Mouse (Mus musculus): ENCODE measurements at regions not wholly inside any gene's neighbourhood (a gene's known extent, or its start where the extent isn't known, plus 50 kb on each side); places are given as distances from the start of the nearest gene placed in this dataset.

- no peak for ATAC-seq (ENCODE audit: poor library complexity, severe bottlenecking)
These were observed 130.6 kb upstream of the Mid1 start for GRCm38 (mm10) chrX:169554359-169554758.

- ATAC-seq (ENCODE audit: poor library complexity, severe bottlenecking) = no peak
These were observed 132.1 kb upstream of the Mid1 start for GRCm38 (mm10) chrX:169552851-169553250.

- ATAC-seq (ENCODE audit: poor library complexity, severe bottlenecking) = no peak
These were observed 141.0 kb upstream of the Mid1 start for GRCm38 (mm10) chrX:169544037-169544436.

- ATAC-seq (ENCODE audit: poor library complexity, severe bottlenecking) = peak; percentile 86
These were observed 176.8 kb upstream of the Mid1 start for GRCm38 (mm10) chrX:169508229-169508628.

- ATAC-seq (ENCODE audit: poor library complexity, severe bottlenecking) = no peak
These were observed 173.4 kb upstream of the Hccs start for GRCm38 (mm10) chrX:169493577-169493976.

GRCm38 (mm10) chrX:169473518-169473917 is 153.3 kb upstream of the Hccs start:
- no peak for ATAC-seq (ENCODE audit: poor library complexity, severe bottlenecking)

GRCm38 (mm10) chrX:169470715-169471114 is 150.5 kb upstream of the Hccs start:
- ATAC-seq (ENCODE audit: poor library complexity, severe bottlenecking) = no peak

GRCm38 (mm10) chrX:169450159-169450558 is 130.0 kb upstream of the Hccs start:
- ATAC-seq (ENCODE audit: poor library complexity, severe bottlenecking) = no peak

GRCm38 (mm10) chrX:169439546-169439945 is 119.4 kb upstream of the Hccs start:
- no peak for ATAC-seq (ENCODE audit: poor library complexity, severe bottlenecking)

GRCm38 (mm10) chrX:169438626-169439025 is 118.5 kb upstream of the Hccs start:
- peak; percentile 40; the same call in 1 of the 2 replicates for ATAC-seq (ENCODE audit: poor library complexity, severe bottlenecking)

GRCm38 (mm10) chrX:169433903-169434302 is 113.7 kb upstream of the Hccs start:
- peak; percentile 91 for ATAC-seq (ENCODE audit: poor library complexity, severe bottlenecking)

- peak; percentile 47; the same call in 1 of the 2 replicates for ATAC-seq (ENCODE audit: poor library complexity, severe bottlenecking)
These were observed 76.7 kb upstream of the Hccs start for GRCm38 (mm10) chrX:169396825-169397224.

GRCm38 (mm10) chrX:169386640-169387039 is 66.5 kb upstream of the Hccs start:
- ATAC-seq (ENCODE audit: poor library complexity, severe bottlenecking) = no peak

Data from megakaryocyte, adult 5-6 weeks (primary cell).